In the genomic region with DNA sequence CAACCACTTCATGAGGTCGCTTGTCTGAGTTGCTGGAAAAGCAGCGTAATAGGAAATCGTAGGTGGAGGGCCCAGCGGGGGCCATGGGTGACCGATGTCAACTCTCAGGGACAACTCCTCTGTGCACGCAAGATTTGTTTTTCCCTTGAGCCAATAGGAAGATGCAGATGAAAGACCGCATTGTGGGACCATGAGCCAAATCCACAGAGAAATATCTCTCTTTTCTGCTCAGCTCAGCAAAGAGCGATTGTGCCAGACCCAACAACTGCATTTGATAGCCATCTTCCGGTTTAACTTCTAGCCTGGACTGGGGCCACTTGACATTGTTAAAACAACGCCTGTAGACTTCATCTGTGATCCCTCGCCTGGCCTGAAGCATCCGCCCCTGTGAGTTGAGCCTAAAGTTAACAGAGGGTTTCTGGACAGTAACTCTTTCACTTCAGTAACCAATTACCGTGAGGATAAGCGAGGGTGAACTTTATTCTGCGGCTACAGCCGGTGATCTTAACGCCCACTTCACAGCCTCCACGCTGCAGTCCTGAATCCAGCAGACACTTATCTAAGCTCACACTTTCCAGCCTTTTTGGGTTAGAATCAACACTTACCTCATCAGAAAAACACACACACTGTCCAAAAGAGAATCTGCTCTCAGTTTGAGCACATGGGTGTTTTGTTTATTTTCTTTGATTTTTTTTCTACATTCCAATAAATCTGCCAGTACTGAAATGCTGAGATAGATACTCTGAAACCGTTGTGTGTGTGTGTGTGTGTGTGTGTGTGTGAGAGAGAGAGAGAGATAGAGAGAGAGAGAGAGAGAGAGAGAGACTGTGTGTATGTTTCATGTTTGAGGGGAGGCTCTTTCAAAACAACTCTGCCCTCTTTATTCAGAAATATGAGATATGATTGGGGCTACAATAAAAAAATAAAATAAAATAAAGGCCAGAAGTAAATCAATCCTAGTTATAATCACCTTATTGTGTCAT, we compare ENCODE assay signal across 8 mouse cellular contexts.
A peak's percentile ranks its signal among the peaks of the same experiment; 100 is the strongest.
DNase-seq lines count a peak whose midpoint lies in the region; ATAC-seq lines count a peak whose summit lies in the region.

No protein-coding gene starts in this region.

- peak overlapping the region; percentile 21; the same call in 1 of the 2 replicates for H3K4me2 ChIP-seq in embryonic facial prominence, embryonic 14.5 days (ENCODE audit: low read depth, low read length)
- H3K4me2 ChIP-seq in heart, embryonic 14.5 days (ENCODE audit: low read length) = peak overlapping the region; percentile 27
- H3K4me2 ChIP-seq in kidney, embryonic 15.5 days = 0 out of 2 replicates have a peak overlapping the region, but pooled peaks have one; percentile 12

- peak; percentile 33 for DNase-seq in thymus, postnatal 25 days
- DNase-seq in thymus, adult 18-20 months = no peak
- peak; percentile 88 for DNase-seq in embryonic facial prominence, embryonic 14.5 days (ENCODE audit: low spot score)
- DNase-seq in lung, postnatal 14 days = peak; percentile 65
- no peak for DNase-seq in cerebellum, postnatal 25 days

- H3K36me3 ChIP-seq in embryonic facial prominence, embryonic 14.5 days (ENCODE audit: control insufficient read depth, insufficient read depth, low read length) = no peaks in the 10 kb centered on the region
- no peaks in the 10 kb centered on the region for H3K36me3 ChIP-seq in heart, embryonic 14.5 days (ENCODE audit: control insufficient read depth, insufficient read depth, low read length)
- no peaks in the 10 kb centered on the region for H3K36me3 ChIP-seq in kidney, embryonic 15.5 days

- peaks cover 51% of the 10 kb centered on the region for H3K4me1 ChIP-seq in embryonic facial prominence, embryonic 14.5 days (ENCODE audit: control insufficient read depth, insufficient read depth, low read length)
- peaks cover 49 to 78% of the 10 kb centered on the region in 2 experiments for H3K4me1 ChIP-seq in heart, embryonic 14.5 days (ENCODE audit: control insufficient read depth in 2 of 2, insufficient read depth in 2 of 2, low read length in 2 of 2)
- peaks cover 92% of the 10 kb centered on the region for H3K4me1 ChIP-seq in kidney, embryonic 15.5 days

- 21% methylated on average over 19 of the region's 19 CpGs for WGBS in embryonic facial prominence, embryonic 14.5 days
- 14% methylated on average over 19 of the region's 19 CpGs for WGBS in heart, embryonic 14.5 days
- WGBS in kidney, embryonic 15.5 days = 8% methylated on average over 19 of the region's 19 CpGs

- H3K4me3 ChIP-seq in embryonic facial prominence, embryonic 14.5 days (ENCODE audit: low read depth, low read length) = no peak overlapping the region
- H3K4me3 ChIP-seq in heart, embryonic 14.5 days (ENCODE audit: control insufficient read depth in 1 of 2, insufficient read depth in 1 of 2, low read depth in 1 of 2, low read length in 2 of 2) = no peak overlapping the region
- no peak overlapping the region for H3K4me3 ChIP-seq in kidney, embryonic 15.5 days (replicated peaks)

- H3K9ac ChIP-seq in embryonic facial prominence, embryonic 14.5 days (ENCODE audit: low read depth, low read length) = no peak overlapping the region
- H3K9ac ChIP-seq in heart, embryonic 14.5 days (ENCODE audit: low read length) = peak overlapping the region; percentile 8
- H3K9ac ChIP-seq in kidney, embryonic 15.5 days = 0 out of 2 replicates have a peak overlapping the region, but pooled peaks have one; percentile 10

- H3K27ac ChIP-seq in embryonic facial prominence, embryonic 14.5 days (replicated peaks; ENCODE audit: low read depth, low read length) = peak overlapping the region; percentile 92
- peak overlapping the region; percentile 86 to 91 for H3K27ac ChIP-seq in heart, embryonic 14.5 days (replicated peaks in 1 of 2; ENCODE audit: control insufficient read depth in 1 of 2, insufficient read depth in 1 of 2, low read depth in 2 of 2, low read length in 2 of 2)
- peak overlapping the region; percentile 95 for H3K27ac ChIP-seq in kidney, embryonic 15.5 days

- no peaks in the 10 kb centered on the region for H3K9me3 ChIP-seq in embryonic facial prominence, embryonic 14.5 days (ENCODE audit: control insufficient read depth, low read length)
- no peaks in the 10 kb centered on the region for H3K9me3 ChIP-seq in heart, embryonic 14.5 days (ENCODE audit: control insufficient read depth, low read length)
- no peaks in the 10 kb centered on the region for H3K9me3 ChIP-seq in kidney, embryonic 15.5 days (replicated peaks)

- H3K27me3 ChIP-seq in embryonic facial prominence, embryonic 14.5 days (replicated peaks; ENCODE audit: control insufficient read depth, insufficient read depth, low read length) = no peaks in the 10 kb centered on the region
- H3K27me3 ChIP-seq in heart, embryonic 14.5 days (ENCODE audit: control insufficient read depth, insufficient read depth, low read length) = no peaks in the 10 kb centered on the region
- no peaks in the 10 kb centered on the region for H3K27me3 ChIP-seq in kidney, embryonic 15.5 days

- peak; percentile 50; the same call in 1 of the 2 replicates for ATAC-seq in embryonic facial prominence, embryonic 14.5 days (ENCODE audit: low read depth)
- ATAC-seq in heart, embryonic 14.5 days (ENCODE audit: insufficient number of reproducible peaks, insufficient read depth, low FRiP score, low read depth) = peak; percentile 52
- peak; percentile 47 for ATAC-seq in kidney, embryonic 15.5 days (replicated peaks; ENCODE audit: low FRiP score)
- no peak for ATAC-seq in cerebellum, adult (ENCODE audit: insufficient number of reproducible peaks, low FRiP score, low TSS enrichment)

Comparison
In these comparisons a context has a peak if more than half of its experiments do, and no peak if none do; other contexts are left out.
1. DNase-seq: peak in thymus, postnatal 25 days (single experiment), embryonic facial prominence, embryonic 14.5 days (single experiment) and lung, postnatal 14 days (single experiment); none in thymus, adult 18-20 months (0 of 2) and cerebellum, postnatal 25 days (0 of 2).
2. Peak in every context shown above with its lines, with median percentiles within 50 percentile points of each other: H3K27ac ChIP-seq and H3K4me2 ChIP-seq.